Mouse (Mus musculus): ENCODE data around the gene Cntn6.

DNA sequence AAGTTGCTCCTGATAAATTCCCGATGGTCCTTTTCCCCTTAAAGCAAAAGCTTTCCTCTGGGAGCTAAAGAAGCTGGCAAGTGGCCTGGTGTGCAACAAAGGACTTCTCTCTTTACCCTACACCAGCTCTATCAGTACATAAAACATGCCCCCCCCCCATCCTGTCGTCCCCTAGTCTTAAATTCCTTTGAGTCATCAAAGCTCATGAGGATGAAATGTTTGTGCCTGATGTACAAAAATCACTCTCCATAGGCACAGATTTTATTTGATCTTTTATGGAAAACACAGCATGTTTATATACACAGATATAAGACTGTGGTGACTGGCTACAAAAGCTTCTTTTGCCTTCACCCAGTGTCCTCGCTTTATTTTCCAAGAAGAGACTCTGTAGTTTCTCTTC lies 112.6 kb downstream of the Cntn6 start:
- TF ChIP-seq CTCF (IDR thresholded peaks at IDR 0.05; ENCODE audit: low read depth) (no peak), EP300 (IDR thresholded peaks at IDR 0.05; ENCODE audit: low read depth) (no peak)
